Mouse (Mus musculus) olfactory bulb, adult 2 months (tissue): ENCODE data around the gene Panx3.

Experiments
- CTCF ChIP-seq: fragments of 200-500 bp; IDR thresholded peaks from 2 replicates; pipeline ENCODE4 v1.5.1; 2012; ENCODE audit warnings: low read depth, mild to moderate bottlenecking, low read length, moderate library complexity; ENCODE audit not compliant: insufficient read depth
- POLR2A ChIP-seq: fragments of 200-500 bp; IDR thresholded peaks from 2 replicates; pipeline ENCODE4 v1.6.1; 2012; ENCODE audit warnings: mild to moderate bottlenecking, low read depth, low read length, moderate library complexity; ENCODE audit not compliant: insufficient read depth

DNA sequence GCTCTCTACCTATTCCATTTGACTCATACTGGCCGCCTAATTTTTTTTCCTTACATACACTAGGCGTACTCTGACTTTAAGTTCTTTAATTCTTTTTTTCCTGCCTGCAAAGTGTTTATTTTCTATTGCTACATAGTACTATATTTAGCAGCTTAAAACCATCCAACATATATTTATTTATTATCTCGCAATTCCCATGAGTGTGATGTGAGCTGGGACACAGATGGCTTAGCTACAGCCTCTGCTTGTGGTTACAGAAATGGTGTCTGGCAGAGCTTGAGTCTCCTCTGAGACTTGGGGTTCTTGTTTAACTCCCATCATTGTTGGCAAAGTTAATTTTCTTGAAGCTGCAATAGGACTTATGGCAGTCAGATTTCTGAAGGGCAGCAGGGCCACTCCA, 30.3 kb downstream of the Panx3 start:
- no peak for TF ChIP-seq POLR2A
- no peak for TF ChIP-seq CTCF
